Mouse (Mus musculus): ENCODE results near the gene Klra7. TPM values are rescaled to one million over a fixed set of nuclear protein-coding genes. Genes with fewer than 3 reads are reported as not detected.

Gene Klra7
- not detected for total RNA-seq (2023)

DNA sequence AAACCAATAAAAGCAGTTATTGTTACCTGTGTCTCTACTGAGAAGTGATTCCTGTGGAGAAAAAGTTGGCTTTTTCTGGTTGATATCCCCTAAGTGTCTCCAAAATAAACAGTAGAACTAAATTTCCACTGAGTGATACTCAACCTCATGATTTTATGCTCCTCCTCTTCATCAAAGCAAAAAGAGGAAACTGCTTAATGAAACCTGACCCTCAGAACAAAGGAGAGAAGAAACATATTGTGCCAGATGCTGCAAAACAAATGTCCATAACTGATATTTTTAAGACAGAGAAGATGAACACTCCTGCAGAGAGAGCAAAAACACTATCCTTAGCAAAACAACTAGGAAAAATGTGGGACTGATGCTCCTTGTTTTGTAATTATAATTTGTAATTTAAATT, at the start of gene Klra7:
Klra7 (minus strand) TSS at position 101 of the 400 bp plus-strand sequence.

DNA sequence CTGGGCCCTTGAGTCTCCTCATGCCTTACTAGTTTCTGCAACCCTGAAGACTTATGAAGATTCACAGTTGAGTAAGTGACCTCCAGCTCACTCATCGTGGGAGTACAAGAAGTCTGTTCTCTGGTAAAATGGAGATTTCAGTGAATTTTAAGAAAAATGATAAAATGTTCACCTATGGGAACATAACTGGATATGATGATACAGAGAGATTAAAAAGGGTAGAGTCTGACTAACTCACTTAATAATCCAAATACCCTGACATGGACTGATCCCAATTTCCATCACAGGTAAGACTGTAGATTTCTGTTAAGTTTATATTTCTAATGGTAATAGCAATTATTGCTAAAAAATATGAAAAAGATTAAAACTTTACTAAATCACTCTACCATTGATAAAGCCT, 48.7 kb upstream of the Klra7 start, which contains the start of gene Klra10:
Klra10 (minus strand) TSS at position 101 of the 400 bp plus-strand sequence.

DNA sequence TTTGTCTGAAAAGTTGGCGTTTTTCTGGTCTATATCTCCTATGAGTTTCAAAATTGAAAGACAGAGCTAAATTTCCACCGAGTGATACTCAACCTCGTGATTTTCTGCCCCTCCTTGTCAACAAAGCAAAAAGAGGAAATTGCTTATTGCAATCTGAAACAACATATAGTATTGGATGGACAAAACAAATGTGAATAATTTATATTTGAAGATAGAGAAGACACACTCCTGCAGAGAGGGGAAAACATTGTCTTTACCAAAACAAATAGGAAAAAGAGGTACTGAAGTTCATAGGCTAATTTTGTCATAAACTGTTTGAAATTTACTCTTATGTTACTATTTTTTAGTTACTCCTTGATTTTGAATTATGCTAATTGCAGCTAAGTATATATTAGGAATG, 40.1 kb downstream of the Klra7 start, which contains the start of gene Klra9:
Klra9 (minus strand) TSS at position 101 of the 400 bp plus-strand sequence.

Other genes starting within 250 kb of the Klra7 start
- gene Klra6, start 206.4 kb downstream of the Klra7 start, total RNA-seq (2023): under 1 TPM in 1 of 2 experiments, not detected in 1; 0.81 TPM
- gene Klra4, start 166.1 kb downstream of the Klra7 start, total RNA-seq (2023): not detected
- gene Klra8, start 103.4 kb downstream of the Klra7 start, total RNA-seq (2023): under 1 TPM; 0.47 to 0.78 TPM
- not detected for gene Klra9, start 40.2 kb downstream of the Klra7 start, total RNA-seq (2023)
- under 1 TPM; 0.71 to 0.93 TPM for gene Klra10, start 48.6 kb upstream of the Klra7 start, total RNA-seq (2023)
- 1 to 10 TPM in 1 of 2 experiments, under 1 TPM in 1; 0.62 to 1.5 TPM for gene Klra3, start 104.3 kb upstream of the Klra7 start, total RNA-seq (2023)
- gene Klra1, start 153.6 kb upstream of the Klra7 start, total RNA-seq (2023): 1 to 10 TPM; 1.9 to 2.1 TPM